Mouse (Mus musculus) neutrophil, adult 59 days (primary cell): ENCODE measurements around the gene Zfp449. TPM values are rescaled to one million over a fixed set of nuclear protein-coding genes. Genes with fewer than 3 reads are reported as not detected.

ENCODE experiments used
- total RNA-seq, 2 experiments: library from RNA; stranded (reverse); gene quantifications; 1 replicate in 1 of 2; 2 replicates in 1 of 2; pipeline ENCODE4 v1.2.4; 2023

Gene Zfp449
- total RNA-seq, result under 1 TPM; 0.20 to 0.49 TPM

GRCm38 (mm10) chrX:56346176-56346931 is at the start of gene Zfp449:
TSS of gene Zfp449 (plus strand) at chrX:56346400.

GRCm38 (mm10) chrX:56374431-56375128 is 28.4 kb downstream of the Zfp449 start, which contains the start of gene Smim10l2a:
TSS of gene Smim10l2a (plus strand) at chrX:56374586.

Other genes starting within 250 kb of the Zfp449 start
- gene 3830403N18Rik, start 209.8 kb upstream of the Zfp449 start, total RNA-seq, result under 1 TPM in 1 of 2 experiments, not detected in 1; 0.66 TPM
- not detected for gene Gm773, start 133.5 kb upstream of the Zfp449 start, total RNA-seq
- not detected for gene Smim10l2a, start 28.2 kb downstream of the Zfp449 start, total RNA-seq
- gene Gm2174, start 101.6 kb downstream of the Zfp449 start, total RNA-seq, result not detected
- gene Ints6l, start 108.5 kb downstream of the Zfp449 start, total RNA-seq, result 100 to 1,000 TPM in 1 of 2 experiments, 10 to 100 TPM in 1; 88.6 to 116 TPM
- not detected for gene Gm10477, start 178.3 kb downstream of the Zfp449 start, total RNA-seq
- not detected for gene Gm648, start 203.2 kb downstream of the Zfp449 start, total RNA-seq